Mouse (Mus musculus): ENCODE data around the gene Golga5.

The Golga5 gene

DNA sequence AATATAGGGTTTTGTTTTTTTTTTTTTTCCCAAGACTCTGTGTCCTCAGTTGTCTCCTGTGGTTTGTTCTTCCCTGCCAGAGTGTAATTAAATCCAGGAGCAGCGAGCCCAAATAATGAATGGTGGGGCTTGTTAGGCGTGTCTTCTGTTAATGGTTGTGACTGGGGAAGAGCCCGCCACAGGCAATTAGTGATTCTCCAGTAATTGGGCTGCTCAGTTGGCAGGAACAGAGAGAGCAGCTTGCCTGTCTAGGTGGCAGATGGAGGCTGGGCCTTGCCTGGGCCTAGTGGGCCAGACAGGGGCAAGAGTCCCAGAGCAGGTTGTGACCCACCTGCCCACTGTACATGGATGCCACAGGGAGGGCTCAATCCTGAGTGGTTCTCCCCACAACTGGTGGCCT is 42.4 kb downstream of the Golga5 start:
- in situ Hi-C loops (cut with MboI), result no loop called here

DNA sequence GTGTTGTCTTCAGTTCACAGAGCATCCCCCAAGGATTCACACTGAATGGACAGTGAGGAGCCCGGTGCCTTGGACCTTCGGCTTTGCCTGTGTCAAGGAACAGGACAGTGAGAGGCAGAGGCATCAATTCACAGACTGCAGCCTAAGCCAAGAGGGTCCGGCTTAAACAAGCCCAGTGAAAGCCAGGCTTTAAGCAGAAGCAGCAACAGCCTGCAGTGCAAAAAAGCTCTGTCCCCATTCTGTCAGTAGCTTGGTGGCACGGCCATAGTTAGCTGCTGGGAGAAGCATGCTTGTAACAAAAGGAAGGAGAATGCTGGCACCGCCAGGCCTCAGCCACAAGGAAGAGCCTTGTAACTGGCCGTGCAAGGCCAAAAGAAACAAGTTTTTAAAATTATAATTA is 45.2 kb downstream of the Golga5 start:
- in situ Hi-C loops (cut with MboI), result no loop called here

DNA sequence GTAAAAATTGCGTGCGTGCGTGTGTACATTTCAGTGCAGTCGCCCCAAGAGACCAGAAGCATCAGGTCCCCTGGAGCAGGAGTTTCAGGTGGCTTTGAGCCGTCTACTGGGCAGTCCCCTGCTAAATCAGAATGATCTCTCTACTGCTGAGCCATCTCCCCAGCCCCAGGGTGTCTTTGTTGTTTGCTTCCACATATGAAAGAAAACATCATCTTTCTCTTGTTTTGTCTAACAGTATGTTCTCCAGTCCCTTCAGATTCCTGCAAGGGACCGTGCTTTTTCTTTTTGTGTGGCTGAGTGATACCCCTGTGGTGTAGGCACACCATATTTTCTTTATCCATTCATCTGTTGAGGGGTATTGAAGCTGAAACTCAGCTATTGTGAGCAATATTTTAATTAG is 45.8 kb downstream of the Golga5 start:
- in situ Hi-C loops (cut with MboI), result no loop called here

DNA sequence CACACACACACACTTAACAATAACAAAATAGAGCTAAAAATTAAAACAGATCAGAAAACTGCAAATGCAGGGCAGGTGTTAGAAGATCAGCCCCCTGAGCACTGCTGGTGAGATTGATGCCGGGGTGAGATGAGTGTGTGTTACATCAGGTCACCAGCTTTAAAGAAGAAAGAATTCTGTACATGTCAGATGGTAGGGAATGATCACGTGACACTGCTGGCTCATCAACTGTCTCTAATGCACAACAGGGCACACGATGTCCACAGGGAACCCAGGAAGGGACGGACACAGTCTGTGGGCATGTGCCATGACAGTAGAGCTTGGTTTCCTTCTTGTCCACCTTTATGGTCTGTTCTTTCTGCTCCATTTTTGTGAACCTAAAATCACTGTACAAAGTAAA is 47.2 kb downstream of the Golga5 start:
- in situ Hi-C loops (cut with MboI), result no loop called here

DNA sequence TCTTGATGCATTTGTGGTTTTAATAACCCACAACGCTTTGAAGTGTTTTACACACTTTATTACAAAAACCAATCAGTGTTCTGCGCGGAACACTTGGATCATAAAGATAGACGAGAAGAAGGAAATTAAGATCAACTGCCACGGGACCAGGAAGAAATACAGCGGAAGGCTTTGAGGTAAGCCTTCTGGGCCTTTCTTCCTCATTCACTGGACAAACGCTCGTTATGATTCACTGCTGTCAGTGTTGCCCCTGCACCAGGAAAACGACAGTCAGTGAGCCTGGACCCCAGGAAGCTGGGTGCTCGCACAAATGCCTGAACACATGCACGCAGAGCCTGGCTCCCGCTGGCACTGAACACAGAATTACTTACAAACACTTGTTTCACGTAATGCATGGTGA is 48.7 kb downstream of the Golga5 start:
- in situ Hi-C loops (cut with MboI), result no loop called here

DNA sequence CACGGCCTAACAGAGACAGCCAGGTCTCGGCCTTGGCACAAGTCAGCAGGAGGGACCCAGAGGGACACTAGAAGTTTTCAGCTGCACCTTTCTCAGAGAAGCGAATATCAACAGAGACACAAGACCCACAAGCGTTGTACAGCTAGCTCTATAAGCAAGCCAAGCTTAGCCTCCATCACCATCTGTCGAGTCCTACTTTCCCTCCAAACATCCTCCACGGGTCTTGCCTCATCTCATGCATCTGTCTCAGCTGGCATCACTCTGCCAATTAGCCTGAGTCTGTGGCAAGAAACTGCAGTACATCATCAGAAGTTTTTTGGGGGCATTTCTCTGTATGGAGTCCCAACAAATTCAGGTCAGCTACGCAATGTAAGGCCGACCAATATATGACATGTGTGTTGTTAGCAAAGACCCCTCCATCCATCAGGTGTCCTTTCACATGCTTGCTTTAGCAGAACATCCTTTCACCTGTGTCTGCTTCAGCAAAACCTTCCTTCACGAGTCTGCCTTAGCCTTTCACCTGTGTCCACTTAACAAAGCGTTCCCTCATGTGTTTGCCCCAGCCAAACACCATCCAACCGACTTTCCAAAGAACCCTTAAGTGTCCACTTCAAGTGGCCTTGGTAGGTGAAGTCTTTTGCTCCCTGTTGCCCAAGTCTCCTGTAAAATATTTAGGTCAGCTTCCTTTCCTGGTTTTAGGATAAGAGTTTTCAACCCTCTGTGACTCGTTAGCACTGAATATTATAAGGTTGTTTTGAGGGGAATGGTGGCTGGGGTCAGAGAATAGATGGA is 51.2 kb downstream of the Golga5 start:
- in situ Hi-C loops (cut with MboI), result no loop called here

DNA sequence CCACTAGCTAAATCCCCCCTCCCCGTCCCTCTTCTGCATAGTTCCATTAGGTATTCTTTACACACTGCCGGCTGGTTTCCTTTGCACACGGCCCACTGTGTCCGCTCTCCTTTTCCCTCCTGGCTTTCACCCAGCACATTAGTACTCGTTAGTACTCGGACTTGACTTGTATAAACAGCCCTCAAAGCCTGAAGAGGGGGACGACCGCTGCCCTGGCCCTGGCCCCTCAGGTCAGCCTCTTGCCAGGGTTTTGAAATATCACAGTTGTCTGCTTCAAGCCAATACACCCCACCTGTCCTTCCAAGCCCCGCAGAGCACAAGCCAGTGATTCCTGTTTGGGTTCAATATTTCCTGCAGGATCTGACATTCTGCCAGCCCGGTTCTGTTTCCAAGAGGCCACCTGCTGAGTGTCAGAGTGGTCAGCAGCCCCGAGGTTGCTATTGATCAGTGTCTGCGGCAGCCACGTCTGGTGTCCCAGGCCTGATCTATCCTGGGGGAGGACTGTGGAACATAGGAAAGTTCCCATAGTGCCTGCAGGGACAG is 52.9 kb downstream of the Golga5 start:
- in situ Hi-C loops (cut with MboI), result no loop called here

DNA sequence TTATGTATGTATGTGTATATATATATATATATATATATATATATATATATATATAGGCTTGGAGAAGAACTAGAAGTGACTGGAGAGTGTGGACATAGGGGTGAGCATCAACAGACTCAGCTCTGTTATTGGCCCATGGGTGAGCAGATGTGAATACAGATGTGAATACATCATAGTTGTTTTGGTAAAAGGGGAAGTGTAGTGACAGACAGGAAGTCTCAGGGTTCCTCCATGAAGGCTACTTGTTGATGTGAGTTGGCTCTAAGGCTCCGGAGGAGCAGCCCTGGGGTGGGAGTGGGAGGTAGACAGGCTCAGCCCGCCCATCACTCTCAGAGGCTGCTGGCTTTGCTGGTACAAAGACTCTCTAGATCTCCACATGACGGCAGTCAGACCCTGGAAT is 55.3 kb downstream of the Golga5 start:
- in situ Hi-C loops (cut with MboI), result no loop called here

DNA sequence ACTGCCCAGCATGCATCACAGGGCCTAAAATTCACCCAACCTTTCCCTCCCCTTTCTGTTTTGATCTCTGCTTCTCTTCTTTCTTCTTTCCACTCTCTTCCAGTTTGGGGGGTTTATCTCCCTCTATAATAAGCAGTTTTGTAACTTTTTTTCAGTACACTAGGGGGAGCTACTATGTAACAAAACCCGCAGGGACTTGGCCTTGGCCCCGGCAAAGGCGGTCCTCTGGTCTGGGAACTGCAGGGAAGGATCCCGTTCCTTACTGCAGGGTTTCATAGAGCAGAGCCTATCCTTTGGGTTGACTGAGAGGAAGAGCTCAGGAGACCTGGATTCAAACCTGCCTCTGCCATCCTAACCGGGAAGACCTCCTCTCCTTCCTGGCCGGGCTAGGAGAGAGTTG is 55.8 kb downstream of the Golga5 start:
- in situ Hi-C loops (cut with MboI), result no loop called here

DNA sequence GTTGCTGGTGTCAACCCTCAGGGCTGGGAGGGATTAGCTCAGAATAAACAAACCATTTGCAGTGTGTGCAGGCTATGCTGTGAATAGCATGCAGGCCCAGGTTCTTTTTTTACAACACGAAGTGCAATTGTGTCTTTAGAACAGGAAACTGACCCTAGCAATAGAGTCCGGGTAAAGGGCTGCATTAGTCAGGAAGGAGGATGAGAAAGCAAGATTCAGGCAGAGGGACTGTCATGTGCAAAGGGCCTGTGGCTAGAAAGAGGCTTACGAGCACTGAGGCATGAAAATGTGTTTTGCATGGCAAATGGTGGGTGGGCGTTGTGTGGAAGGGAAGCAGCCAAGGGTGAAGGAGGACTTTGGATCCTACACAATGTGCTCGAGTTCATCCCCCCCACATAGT is 59.1 kb downstream of the Golga5 start:
- in situ Hi-C loops (cut with MboI), result no loop called here

DNA sequence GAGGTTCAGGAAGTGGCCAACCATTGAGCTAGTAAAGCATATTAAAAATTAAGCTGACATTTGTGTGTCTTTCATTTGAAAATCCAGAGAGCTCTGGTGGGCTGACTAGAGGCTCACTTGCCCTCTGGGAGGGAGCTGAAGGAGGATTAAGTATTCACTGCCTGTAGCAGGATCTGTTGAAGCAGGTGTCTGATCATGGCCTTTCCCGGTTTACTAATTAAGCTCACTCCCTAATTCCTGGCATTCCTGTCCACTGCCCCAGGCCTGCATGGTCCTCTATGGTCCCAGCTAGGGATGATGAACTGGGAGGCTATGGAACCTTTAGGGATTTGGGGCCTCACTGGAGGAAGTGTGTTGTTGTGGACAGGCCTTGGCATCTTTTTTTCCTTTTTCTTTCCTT is 66.9 kb downstream of the Golga5 start:
- in situ Hi-C loops (cut with MboI), result no loop called here

DNA sequence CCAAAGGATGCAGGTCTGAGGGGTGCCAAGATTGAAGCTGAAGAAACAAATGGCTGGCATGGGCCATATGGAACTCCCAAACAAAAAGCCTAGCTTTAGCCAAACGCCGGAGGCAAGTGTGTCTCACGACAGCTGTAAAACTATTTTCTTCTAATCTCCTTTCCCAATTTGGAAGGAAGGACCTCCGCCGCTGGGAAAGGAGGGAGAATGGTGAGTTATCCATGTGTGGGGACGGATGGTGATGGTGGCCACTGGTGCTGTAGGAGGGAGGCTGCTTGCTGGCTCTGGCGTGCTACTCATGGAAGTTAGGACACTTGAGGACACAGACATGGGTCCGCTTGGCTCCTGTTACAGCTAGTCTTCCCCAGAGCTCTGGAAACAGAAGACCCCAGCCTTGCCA is 71.3 kb downstream of the Golga5 start:
- in situ Hi-C loops (cut with MboI), result no loop called here

DNA sequence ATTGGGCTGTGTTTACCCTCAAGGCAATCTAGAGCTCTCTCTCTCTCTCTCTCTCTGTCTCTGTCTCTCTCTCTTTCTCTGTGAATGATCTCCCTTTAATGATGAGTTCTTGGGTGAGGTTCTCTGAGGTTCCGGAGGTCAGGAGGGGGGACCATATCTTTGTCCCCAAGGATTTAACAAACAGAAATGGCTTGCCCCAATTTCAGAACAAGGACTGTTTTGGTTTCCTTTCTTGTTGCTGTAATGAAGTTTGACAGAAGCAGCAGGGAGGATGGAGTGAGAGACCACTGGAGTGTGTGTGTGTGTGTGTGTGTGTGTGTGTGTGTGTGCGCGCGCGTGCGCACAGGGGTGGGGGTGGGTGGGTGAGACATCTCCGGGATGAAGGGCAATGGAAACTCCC is 72.2 kb downstream of the Golga5 start:
- in situ Hi-C loops (cut with MboI), result no loop called here

DNA sequence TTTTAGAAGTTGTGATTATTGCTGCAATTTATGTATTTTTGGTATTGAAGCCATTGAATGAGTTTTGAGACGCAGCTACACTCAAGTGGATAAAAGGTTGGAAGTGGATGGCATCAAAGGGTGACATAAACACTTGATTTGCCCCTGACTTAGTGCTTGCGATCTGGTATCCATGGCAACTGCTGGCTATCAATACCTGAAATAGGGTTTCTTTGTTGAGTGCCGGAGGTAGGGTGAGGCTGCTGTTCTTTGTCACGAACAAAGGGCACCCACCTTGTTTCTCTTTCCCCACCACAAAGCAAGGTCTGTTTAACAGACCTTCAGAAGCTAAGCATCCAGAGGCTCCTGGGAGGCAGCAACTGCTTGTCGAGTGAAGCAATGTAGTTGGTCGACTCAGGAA is 76.2 kb downstream of the Golga5 start:
- in situ Hi-C loops (cut with MboI), result no loop called here

All from mature B cell (primary cell).